Mouse (Mus musculus) adrenal gland, postnatal 14 days (tissue): Measurements from ENCODE around the gene Armc9. TPM values are rescaled to one million over a fixed set of nuclear protein-coding genes. Genes with fewer than 3 reads are reported as not detected.

Source experiments
- DNase-seq: peaks from one replicate; pipeline ENCODE4 v3.0.0; 2021; ENCODE audit warnings: mixed read lengths
- total RNA-seq: library from RNA; stranded (reverse); gene quantifications from 2 replicates; pipeline ENCODE4 v1.2.3, GENCODE M21; 2021

The Armc9 gene
- total RNA-seq, 1 experiment from 2014 or later: 10.6 TPM

- no peak for DNase-seq
These were observed 157.7 kb downstream of the Armc9 start for GRCm38 (mm10) chr1:86312269-86312668.

DNA sequence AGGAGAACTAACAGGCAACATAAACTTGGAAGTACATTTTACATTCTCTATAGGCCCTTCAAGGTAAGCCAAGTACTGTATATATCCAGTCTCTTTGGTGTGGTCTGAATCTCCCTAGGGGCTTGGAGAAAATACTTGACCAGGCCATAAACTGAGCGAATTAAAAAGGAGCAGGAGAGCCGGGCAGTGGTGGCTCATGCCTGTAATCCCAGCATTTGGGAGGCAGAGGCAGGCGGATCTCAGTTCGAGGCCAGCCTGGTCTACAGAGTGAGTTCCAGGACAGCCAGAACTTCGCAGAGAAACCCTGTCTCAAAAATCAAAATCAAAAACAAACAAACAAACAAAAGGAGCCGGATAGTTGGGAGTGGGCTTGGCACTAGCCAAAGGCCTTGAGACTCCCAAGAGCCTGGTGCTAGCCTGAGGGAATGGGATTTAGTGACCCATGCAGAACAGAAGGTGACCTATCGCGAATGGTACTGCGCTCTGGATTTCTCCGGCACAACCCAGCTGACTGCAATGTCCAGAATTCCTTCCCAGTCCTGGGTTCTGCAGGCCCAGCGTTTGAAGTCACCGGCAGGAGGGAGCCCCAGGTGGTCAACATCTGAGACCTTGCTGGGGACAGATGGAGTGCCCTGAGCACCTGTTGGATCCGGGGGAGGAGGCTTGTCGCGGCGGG lies 158.7 kb downstream of the Armc9 start:
- no peak for DNase-seq

- DNase-seq: peak; percentile 38
These were observed 159.2 kb downstream of the Armc9 start for GRCm38 (mm10) chr1:86313772-86314125.

DNA sequence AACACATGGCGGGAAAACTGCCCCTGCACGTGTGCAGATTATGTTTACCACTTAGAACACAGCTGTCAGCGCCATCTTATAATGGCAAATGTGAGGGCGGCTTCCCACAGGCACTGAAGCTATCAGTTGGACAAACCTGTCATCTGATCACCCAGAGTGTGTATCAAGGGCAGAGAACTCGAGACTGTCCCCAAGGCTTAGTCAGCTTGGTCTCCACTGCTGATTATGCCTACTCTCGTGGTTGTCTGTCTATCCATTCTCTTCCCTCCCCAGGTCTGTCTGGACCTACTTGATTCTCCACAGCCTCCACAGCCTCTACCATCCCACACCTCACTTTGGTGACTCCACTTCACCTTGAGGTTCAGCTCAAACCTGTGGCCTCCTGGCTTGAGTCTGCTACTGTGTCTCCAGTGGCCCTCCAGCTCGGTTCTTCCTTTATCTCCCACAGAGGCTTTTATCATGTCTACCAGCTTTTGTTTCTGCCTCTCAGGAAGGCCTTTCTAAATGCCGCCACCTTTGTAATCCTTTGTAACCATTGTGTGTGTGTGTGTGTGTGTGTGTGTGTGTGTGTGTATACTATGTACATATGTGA lies 166.3 kb downstream of the Armc9 start:
- DNase-seq: no peak

Other genes with a start within 250 kb of the Armc9 start
- 0.15 TPM in 1 of 2 replicates, not detected in the other for gene 4933407L21Rik, start 226.3 kb upstream of the Armc9 start, total RNA-seq
- 3.0 and 3.4 TPM in 2 replicates for gene Gpr55, start 193.8 kb upstream of the Armc9 start, total RNA-seq
- gene Spata3, start 138.0 kb upstream of the Armc9 start, total RNA-seq: not detected in 2 replicates
- 0.23 and 3.4 TPM in 2 replicates for gene 2810459M11Rik, start 108.9 kb upstream of the Armc9 start, total RNA-seq
- 107 TPM in 2 replicates for gene Psmd1, start 90.4 kb upstream of the Armc9 start, total RNA-seq
- gene Htr2b, start 42.8 kb upstream of the Armc9 start, total RNA-seq: not detected in 2 replicates
- gene Gm21972, start 21.1 kb upstream of the Armc9 start, total RNA-seq: 1.4 and 3.3 TPM in 2 replicates
- 0.19 and 0.56 TPM in 2 replicates for gene B3gnt7, start 148.1 kb downstream of the Armc9 start, total RNA-seq
- 330 and 396 TPM in 2 replicates for gene Ncl, start 204.6 kb downstream of the Armc9 start, total RNA-seq